Mouse (Mus musculus): ENCODE measurements around the gene Il20rb.

DNA sequence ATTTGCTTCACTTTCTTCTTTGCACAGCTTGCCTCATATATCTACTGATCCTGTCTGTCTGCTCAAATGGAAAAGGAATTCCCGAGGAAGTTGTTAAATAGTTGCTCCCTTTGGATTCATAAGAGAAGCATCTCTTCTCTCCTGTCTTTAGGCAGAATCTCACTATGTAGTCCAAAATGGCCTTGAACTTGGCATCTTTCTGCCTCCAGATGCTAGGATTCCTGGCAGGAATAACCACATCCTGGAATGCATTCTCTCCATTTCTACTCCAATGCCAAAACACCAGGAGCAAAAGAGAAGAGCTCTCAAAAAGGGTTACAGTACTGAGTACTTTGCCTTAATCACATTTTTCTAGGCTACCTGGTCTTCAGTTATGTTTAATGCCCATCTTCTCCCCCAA lies 44.7 kb upstream of the Il20rb start:
- TF ChIP-seq POLR2A (IDR thresholded peaks at IDR 0.05; ENCODE audit: control insufficient read depth in 1 of 2, insufficient read depth in 1 of 2, low read depth in 1 of 2, low read length in 2 of 2, poor library complexity in 1 of 2) (no peak), MAFK (IDR thresholded peaks at IDR 0.05; ENCODE audit: borderline replicate concordance, low read depth, low read length) (no peak)

All from MEL (cell line).